Mouse (Mus musculus) gastrocnemius, postnatal 4 days (tissue): ENCODE measurements around the gene Gm28551. TPM values are rescaled to one million over a fixed set of nuclear protein-coding genes. Genes with fewer than 3 reads are reported as not detected.
"Not testable (repeated sequence)": the region's sequence is repeated elsewhere in the genome, so short reads cannot be mapped to it uniquely, and the experiment has no call there.

Experiments used
- DNase-seq, 2 experiments: peaks; one replicate each; pipeline ENCODE4 v3.0.0; 2021 to 2022; ENCODE audit warnings: low spot score in 2 of 2, mixed read lengths in 2 of 2
- long read RNA-seq, 2 experiments: library from polyadenylated mRNA; stranded (forward); transcript quantifications; one replicate each; pipeline ENCODE4 v2.0.0; 2021
- total RNA-seq, 2 experiments: library from RNA; stranded (reverse); gene quantifications; 2 replicates each; pipeline ENCODE4 v1.2.3; 2021

The Gm28551 gene
- not detected for total RNA-seq
- long read RNA-seq, experiment 1, partial matches to known transcripts, result 0 of 1 reads
- long read RNA-seq, experiment 1, other reads (novel, unspliced or antisense), result 0 of 1 reads
- long read RNA-seq, experiment 2, partial matches to known transcripts, result 0 of 1 reads
- long read RNA-seq, experiment 2, other reads (novel, unspliced or antisense), result 1 of 1 reads

GRCm38 (mm10) chr1:53352327-53353261 lies at the start of gene Gm28551, which contains the start of the genes Asdurf and Asnsd1:
Gm28551 (minus strand) TSS chr1:53352667.
Asdurf (minus strand) TSS chr1:53352619.
Asnsd1 (minus strand) TSS chr1:53352752.
- peak; percentile 96 for DNase-seq

GRCm38 (mm10) chr1:53393936-53394760 lies 41.7 kb upstream of the Gm28551 start:
- peak in 1 of 2 experiments; percentile 15 for DNase-seq

- DNase-seq, result no peak
Observed at GRCm38 (mm10) chr1:53388762-53389161, 36.3 kb upstream of the Gm28551 start.

- no peak for DNase-seq
Observed at GRCm38 (mm10) chr1:53384085-53384688, 31.7 kb upstream of the Gm28551 start.

- no peak for DNase-seq
Observed at GRCm38 (mm10) chr1:53377731-53378130, 25.3 kb upstream of the Gm28551 start.

GRCm38 (mm10) chr1:53375965-53376364 lies 23.5 kb upstream of the Gm28551 start:
- not testable (repeated sequence) for DNase-seq

- no peak for DNase-seq
Observed at GRCm38 (mm10) chr1:53358988-53359387, 6.5 kb upstream of the Gm28551 start.

GRCm38 (mm10) chr1:53341071-53341470 lies 11.4 kb downstream of the Gm28551 start:
- no peak for DNase-seq

- not testable (repeated sequence) for DNase-seq
Observed at GRCm38 (mm10) chr1:53337403-53337802, 15.1 kb downstream of the Gm28551 start.

GRCm38 (mm10) chr1:53335465-53335864 lies 17.0 kb downstream of the Gm28551 start:
- no peak for DNase-seq

GRCm38 (mm10) chr1:53333527-53333926 lies 18.9 kb downstream of the Gm28551 start:
- DNase-seq, result not testable (repeated sequence)

GRCm38 (mm10) chr1:53324827-53325494 lies 27.5 kb downstream of the Gm28551 start:
- no peak for DNase-seq

- DNase-seq, result no peak
Observed at GRCm38 (mm10) chr1:53324277-53324676, 28.2 kb downstream of the Gm28551 start.

GRCm38 (mm10) chr1:53323254-53323653 lies 29.2 kb downstream of the Gm28551 start:
- DNase-seq, result no peak

GRCm38 (mm10) chr1:53321662-53322344 lies 30.7 kb downstream of the Gm28551 start:
- DNase-seq, result no peak

GRCm38 (mm10) chr1:53312989-53313967 lies 39.2 kb downstream of the Gm28551 start, which contains the start of gene Osgepl1:
Osgepl1 (plus strand) TSS chr1:53313624.
- DNase-seq, result peak; percentile 68 to 87

- DNase-seq, result no peak
Observed at GRCm38 (mm10) chr1:53300506-53300905, 52.0 kb downstream of the Gm28551 start.
